Mouse (Mus musculus): ENCODE measurements around the gene Iffo1.
A peak's percentile ranks its signal among the peaks of the same experiment; 100 is the strongest.

DNA sequence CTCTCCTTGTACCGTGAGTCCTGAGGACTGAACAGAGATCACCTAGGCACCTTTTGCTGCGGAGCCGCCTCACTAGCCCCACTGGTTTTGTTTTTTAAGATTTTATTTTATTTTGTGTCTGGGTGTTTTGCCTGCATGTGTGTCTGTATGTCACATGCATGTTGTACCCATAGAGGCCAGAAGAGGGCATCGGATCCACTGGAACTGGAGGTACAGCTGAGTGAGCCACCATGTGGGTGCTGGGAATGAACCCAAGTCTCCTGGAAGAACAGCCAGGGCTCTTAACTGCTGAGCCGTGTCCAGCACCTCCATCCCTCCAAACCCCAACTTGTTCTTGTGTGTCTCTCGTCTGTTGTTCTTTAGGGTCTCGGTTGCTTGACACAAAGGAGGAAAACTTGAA is 34.1 kb upstream of the Iffo1 start:
- peak; percentile 43 for TF ChIP-seq CTCF (IDR thresholded peaks at IDR 0.05; ENCODE audit: low read depth)
- no peak for TF ChIP-seq EP300 (IDR thresholded peaks at IDR 0.05; ENCODE audit: low read depth)
